8 mouse cellular contexts compared by ENCODE assay signal in the genomic region with DNA sequence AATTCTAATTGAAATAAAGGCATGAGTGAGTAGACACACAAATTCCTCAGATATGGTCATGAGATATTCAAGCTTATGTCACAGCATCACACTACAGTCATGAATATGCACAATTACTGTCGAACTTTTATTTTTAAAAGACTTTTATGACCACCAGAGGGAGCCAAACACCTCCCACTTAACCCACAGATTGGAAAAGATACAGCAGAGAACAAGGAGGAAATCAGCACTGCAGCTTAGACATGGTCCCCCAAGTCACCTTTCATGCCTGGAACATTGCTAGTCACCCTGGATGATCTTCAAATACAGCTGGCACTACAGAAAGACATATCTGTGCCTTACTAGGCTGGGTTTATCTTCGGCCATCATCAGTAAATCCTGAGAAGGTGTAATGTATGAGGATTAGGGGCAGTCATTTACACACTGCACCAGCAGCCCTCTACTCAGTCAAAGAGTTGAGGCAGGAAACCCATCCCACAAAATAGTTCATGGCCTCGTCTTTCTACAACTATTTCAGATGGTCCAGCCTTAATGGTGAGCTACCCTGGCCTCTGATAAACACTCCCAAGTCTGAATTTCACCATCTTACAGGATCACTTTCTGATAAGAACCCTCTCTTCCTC.
A peak's percentile ranks its signal among the peaks of the same experiment; 100 is the strongest.
DNase-seq lines count a peak whose midpoint lies in the region; ATAC-seq and TF ChIP-seq lines count a peak whose summit lies in the region.

No protein-coding gene starts in this region.

- H3K36me3 ChIP-seq in heart, postnatal 0 days (replicated peaks; ENCODE audit: control insufficient read depth, insufficient read depth, low read length): no peaks in the 10 kb centered on the region
- H3K36me3 ChIP-seq in E14TG2a.4 (ENCODE audit: insufficient read depth, low read length): no peaks in the 10 kb centered on the region
- no peaks in the 10 kb centered on the region for H3K36me3 ChIP-seq in neural tube, embryonic 15.5 days

- H3K27ac ChIP-seq in heart, postnatal 0 days (ENCODE audit: low read depth): no peak overlapping the region
- H3K27ac ChIP-seq in neural tube, embryonic 15.5 days (replicated peaks): no peak overlapping the region

- TF ChIP-seq CTCF in heart, postnatal 0 days (IDR thresholded peaks at IDR 0.05; ENCODE audit: low read depth): peak; percentile 57
- peak; percentile 38 for TF ChIP-seq CTCF in E14TG2a.4 (conservative IDR thresholded peaks at IDR 0.05; ENCODE audit: low read length)

- no peak for ATAC-seq in heart, postnatal 0 days (ENCODE audit: insufficient read depth, low read depth)
- peak; percentile 50; the same call in 1 of the 2 replicates for ATAC-seq in neural tube, embryonic 15.5 days (ENCODE audit: low FRiP score)

- H3K9me3 ChIP-seq in heart, postnatal 0 days (replicated peaks; ENCODE audit: control insufficient read depth, low read length): no peaks in the 10 kb centered on the region
- no peaks in the 10 kb centered on the region for H3K9me3 ChIP-seq in E14TG2a.4 (ENCODE audit: low read length)
- H3K9me3 ChIP-seq in neural tube, embryonic 15.5 days (replicated peaks): no peaks in the 10 kb centered on the region

- H3K4me3 ChIP-seq in heart, postnatal 0 days (ENCODE audit: low read depth, low read length): no peak overlapping the region
- H3K4me3 ChIP-seq in E14TG2a.4 (replicated peaks; ENCODE audit: low read length): no peak overlapping the region
- no peak overlapping the region for H3K4me3 ChIP-seq in neural tube, embryonic 15.5 days (replicated peaks)

- H3K4me2 ChIP-seq in heart, postnatal 0 days (ENCODE audit: low read depth, low read length): no peak overlapping the region
- no peak overlapping the region for H3K4me2 ChIP-seq in neural tube, embryonic 15.5 days

- WGBS in heart, postnatal 0 days: 38% methylated on average over 3 of the region's 3 CpGs
- WGBS in neural tube, embryonic 15.5 days: 50% methylated on average over 3 of the region's 3 CpGs

- DNase-seq in heart, postnatal 0 days (ENCODE audit: low spot score): no peak
- DNase-seq in heart, adult 11 months: no peak
- DNase-seq in embryo, embryonic 10 days (ENCODE audit: low spot score): peak; percentile 18
- peak; percentile 52 for DNase-seq in kidney, postnatal 14 days
- DNase-seq in cerebellum, adult 11-12 months: no peak
- DNase-seq in urinary bladder, adult 18-20 months (ENCODE audit: low spot score in 2 of 2): no peak

- H3K9ac ChIP-seq in heart, postnatal 0 days (replicated peaks; ENCODE audit: low read depth, low read length): no peak overlapping the region
- no peak overlapping the region for H3K9ac ChIP-seq in neural tube, embryonic 15.5 days (replicated peaks)

- no peaks in the 10 kb centered on the region for H3K27me3 ChIP-seq in heart, postnatal 0 days (ENCODE audit: control insufficient read depth, insufficient read depth, low read length)
- H3K27me3 ChIP-seq in E14TG2a.4 (ENCODE audit: insufficient read depth, low read length): no peaks in the 10 kb centered on the region
- no peaks in the 10 kb centered on the region for H3K27me3 ChIP-seq in neural tube, embryonic 15.5 days (replicated peaks)

- no peak for TF ChIP-seq EP300 in heart, postnatal 0 days (IDR thresholded peaks at IDR 0.05; ENCODE audit: low read depth)

- H3K4me1 ChIP-seq in heart, postnatal 0 days (ENCODE audit: control insufficient read depth, insufficient read depth): no peaks in the 10 kb centered on the region
- H3K4me1 ChIP-seq in E14TG2a.4 (replicated peaks; ENCODE audit: low read depth, low read length): no peaks in the 10 kb centered on the region
- H3K4me1 ChIP-seq in neural tube, embryonic 15.5 days: no peaks in the 10 kb centered on the region

Comparison
In these comparisons a context has a peak if more than half of its experiments do, and no peak if none do; other contexts are left out.
1. DNase-seq: peak in embryo, embryonic 10 days (single experiment) and kidney, postnatal 14 days (single experiment); none in heart, postnatal 0 days (single experiment), heart, adult 11 months (single experiment), cerebellum, adult 11-12 months (single experiment) and urinary bladder, adult 18-20 months (0 of 2).